Mouse (Mus musculus) left cerebral cortex, postnatal 10 days (tissue): Measurements from ENCODE around the gene Cd3d. TPM values are rescaled to one million over a fixed set of nuclear protein-coding genes. Genes with fewer than 3 reads are reported as not detected.

Experiments
- DNase-seq, 2 experiments: peaks; one replicate each; pipeline ENCODE4 v3.0.0; 2021 to 2022; ENCODE audit warnings: low spot score in 2 of 2, mixed read lengths in 1 of 2; ENCODE audit errors: extremely low spot score in 1 of 2
- intact Hi-C: fragments of 180-260 bp; cut with DNase I; formaldehyde crosslinking; loops from one replicate; pipeline ENCODE4 v1.15.1; 2025
- total RNA-seq, 2 experiments: library from RNA; stranded (reverse); gene quantifications; 2 replicates each; pipeline ENCODE4 v1.2.3; 2021

Gene Cd3d
- total RNA-seq, 2 experiments from 2014 or later: not detected

DNA sequence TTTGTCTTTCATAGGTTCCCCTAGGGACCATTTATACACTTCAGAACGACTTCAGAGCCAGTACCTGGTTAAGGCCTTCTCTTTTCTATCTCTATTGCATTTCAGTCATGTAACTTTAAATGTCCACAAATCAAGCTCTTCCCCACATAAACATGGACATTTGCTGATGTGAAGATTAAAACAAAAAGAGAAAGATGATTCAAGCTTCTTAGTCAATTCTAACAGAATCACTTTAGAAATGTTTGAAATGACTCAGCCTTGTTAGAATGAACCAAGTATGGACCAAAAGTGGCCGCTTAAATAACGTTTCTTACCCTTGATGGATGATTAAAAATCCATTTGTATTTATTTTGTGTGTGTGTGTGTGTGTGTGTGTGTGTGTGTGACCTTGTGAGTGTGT is 42.1 kb downstream of the Cd3d start:
- DNase-seq: no peak
- intact Hi-C loops: loop anchor here (5.0 kb wide), 2 partner anchors 109 to 124 kb away; no protein-coding TSS in a partner anchor

GRCm38 (mm10) chr9:45024187-45024586 is 42.6 kb downstream of the Cd3d start:
- intact Hi-C loops: loop anchor here (5.0 kb wide), 2 partner anchors 108 to 123 kb away; no protein-coding TSS in a partner anchor
- DNase-seq: no peak

DNA sequence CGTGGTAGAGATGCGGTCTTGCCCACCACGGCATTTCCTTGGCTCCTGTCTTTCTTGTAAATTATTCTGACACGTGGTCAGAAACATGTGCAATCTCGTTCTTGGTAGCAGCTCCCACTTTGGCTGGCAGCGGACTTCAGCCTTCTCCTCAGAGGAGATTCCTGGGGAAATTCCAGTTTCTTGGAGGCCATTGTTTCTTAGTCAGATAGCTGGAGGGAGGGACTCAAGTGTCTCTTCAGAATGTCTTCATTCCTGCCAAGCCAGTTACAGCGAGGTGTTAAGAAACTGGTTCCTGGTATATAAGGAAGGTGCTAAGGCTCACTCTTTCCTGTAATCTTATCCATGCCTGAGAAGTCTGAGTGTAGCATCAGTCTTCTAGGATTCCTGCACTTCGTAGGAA is 45.8 kb downstream of the Cd3d start:
- intact Hi-C loops: no loop called here
- DNase-seq: no peak

DNA sequence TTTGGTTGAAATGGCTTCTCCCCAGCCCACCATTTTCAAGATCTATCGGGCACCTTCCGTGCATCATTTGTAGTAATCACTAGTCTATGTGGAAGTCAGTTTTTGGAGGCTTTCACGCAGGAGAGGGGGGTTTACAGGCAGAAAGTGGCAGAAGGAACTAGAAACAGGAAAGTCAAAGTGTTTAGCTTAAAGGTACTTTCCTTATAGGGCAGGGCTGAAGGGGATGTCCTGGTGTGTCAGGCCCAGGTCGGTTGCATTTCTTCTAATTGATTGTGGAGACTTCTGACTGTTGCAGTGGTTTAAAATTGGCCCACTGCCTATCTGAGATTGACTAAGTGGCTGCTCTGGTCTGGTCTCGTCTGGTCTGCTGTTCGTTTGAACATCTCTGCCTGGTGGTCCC is 48.8 kb downstream of the Cd3d start:
- intact Hi-C loops: no loop called here

DNA sequence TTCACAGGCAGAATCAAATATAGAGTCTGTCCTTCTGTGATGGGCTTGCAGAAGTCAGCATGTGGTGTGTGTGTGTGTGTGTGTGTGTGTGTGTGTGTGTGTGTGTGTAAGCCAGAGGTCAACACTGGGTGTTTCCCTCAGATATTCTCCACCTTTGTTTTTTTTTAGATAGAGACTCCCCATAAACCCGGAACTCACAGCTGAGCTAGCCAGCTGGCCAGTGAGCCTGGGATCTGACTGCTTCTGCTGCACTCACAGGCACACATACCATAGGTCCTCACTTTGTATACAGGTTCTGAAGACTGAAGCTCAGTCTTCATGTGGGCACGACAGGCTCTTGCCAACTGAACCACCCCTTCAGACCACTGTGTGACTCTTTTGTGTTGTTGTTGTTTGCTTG is 50.7 kb downstream of the Cd3d start:
- no peak for DNase-seq
- intact Hi-C loops: no loop called here

More for the DNA sequence above, 48.8 kb downstream of the Cd3d start:
- DNase-seq: no peak

- no peak for DNase-seq
- intact Hi-C loops: loop anchor here (1.0 kb wide), 1 partner anchor 35 kb away; no protein-coding TSS in a partner anchor
Observed at GRCm38 (mm10) chr9:45034526-45034925, 52.9 kb downstream of the Cd3d start.

Other genes starting within 250 kb of the Cd3d start
- gene Phldb1, start 246.6 kb upstream of the Cd3d start, total RNA-seq: 10 to 100 TPM; 82.6 to 89.0 TPM
- gene Arcn1, start 213.9 kb upstream of the Cd3d start, total RNA-seq: 100 to 1,000 TPM; 103 to 113 TPM
- gene Ift46, start 213.9 kb upstream of the Cd3d start, total RNA-seq: 10 to 100 TPM; 75.4 to 78.2 TPM
- gene Tmem25, start 182.5 kb upstream of the Cd3d start, total RNA-seq: 10 to 100 TPM; 31.3 to 31.6 TPM
- gene Ttc36, start 178.7 kb upstream of the Cd3d start, total RNA-seq: 1 to 10 TPM; 1.2 to 1.4 TPM
- gene Kmt2a, start 100.5 kb upstream of the Cd3d start, total RNA-seq: 10 to 100 TPM; 43.2 to 49.7 TPM
- gene Atp5l, start 61.0 kb upstream of the Cd3d start, total RNA-seq: 100 to 1,000 TPM; 377 to 378 TPM
- 100 to 1,000 TPM in 1 of 2 experiments, 10 to 100 TPM in 1; 96.1 to 101 TPM for gene Ube4a, start 16.2 kb upstream of the Cd3d start, total RNA-seq
- gene Cd3g, start 1.4 kb upstream of the Cd3d start, total RNA-seq: not detected
- gene Cd3e, start 27.8 kb downstream of the Cd3d start, total RNA-seq: not detected
- 1 to 10 TPM in 1 of 2 experiments, under 1 TPM in 1; 0.95 to 1.4 TPM for gene Mpzl2, start 58.0 kb downstream of the Cd3d start, total RNA-seq
- gene Mpzl3, start 73.4 kb downstream of the Cd3d start, total RNA-seq: 1 to 10 TPM; 3.1 to 4.5 TPM
- gene Jaml, start 97.4 kb downstream of the Cd3d start, total RNA-seq: 1 to 10 TPM in 1 of 2 experiments, under 1 TPM in 1; 0.88 to 1.1 TPM
- 10 to 100 TPM; 89.1 to 97.5 TPM for gene Scn2b, start 136.0 kb downstream of the Cd3d start, total RNA-seq
- gene Scn4b, start 156.6 kb downstream of the Cd3d start, total RNA-seq: 10 to 100 TPM in 1 of 2 experiments, 1 to 10 TPM in 1; 4.4 to 11.9 TPM
- under 1 TPM in 1 of 2 experiments, not detected in 1; 0.32 TPM for gene BC049352, start 200.2 kb downstream of the Cd3d start, total RNA-seq
- gene Tmprss4, start 222.3 kb downstream of the Cd3d start, total RNA-seq: not detected